Mouse (Mus musculus): ENCODE results near the gene A730015C16Rik.

- TF ChIP-seq POLR2A (IDR thresholded peaks at IDR 0.05; ENCODE audit: borderline replicate concordance, extremely low read depth, low read depth, low read length), result no peak
- no peak for TF ChIP-seq CTCF (IDR thresholded peaks at IDR 0.05; ENCODE audit: insufficient read depth, low read length)
Measured at GRCm38 (mm10) chr4:108833828-108834114, 14.6 kb downstream of the A730015C16Rik start.

Measured in lung, adult 2 months (tissue).